Mouse (Mus musculus) kidney, postnatal 0 days (tissue): Measurements from ENCODE around the gene Gm10234. TPM values are rescaled to one million over a fixed set of nuclear protein-coding genes. Genes with fewer than 3 reads are reported as not detected.

Experiments
- ATAC-seq: fragments of 200-750 bp; cut with Nextera tagmentation; replicated peaks from 2 replicates; pipeline ENCODE4 v1.8.0; 2017; ENCODE audit warnings: low read depth, moderate number of reproducible peaks, moderate TSS enrichment, moderate library complexity; ENCODE audit not compliant: low FRiP score
- DNase-seq: peaks from one replicate; pipeline ENCODE4 v3.0.0-alpha.2; 2016; ENCODE audit warnings: low spot score
- H3K27ac ChIP-seq: fragments of 300-500 bp; sonication (generic); 2 replicates; pipeline ENCODE4 v1.5.1; 2014; ENCODE audit warnings: mild to moderate bottlenecking
- H3K27me3 ChIP-seq: fragments of 300-500 bp; sonication (generic); 2 replicates; pipeline ENCODE4 v1.6.1; 2014; ENCODE audit warnings: low read length, mixed read lengths; ENCODE audit not compliant: insufficient read depth
- H3K36me3 ChIP-seq: fragments of 300-500 bp; sonication (generic); 2 replicates; pipeline ENCODE4 v1.6.1; 2014; ENCODE audit warnings: low read length, mixed read lengths; ENCODE audit not compliant: insufficient read depth
- H3K4me1 ChIP-seq: fragments of 300-500 bp; sonication (generic); replicated peaks from 2 replicates; pipeline ENCODE4 v1.6.1; 2014; ENCODE audit warnings: antibody characterized with exemption, low read length, mixed read lengths; ENCODE audit not compliant: insufficient read depth
- H3K4me2 ChIP-seq: fragments of 300-500 bp; sonication (generic); 2 replicates; pipeline ENCODE4 v1.6.1; 2014; ENCODE audit warnings: mild to moderate bottlenecking, low read length, moderate library complexity, mixed read lengths
- H3K4me3 ChIP-seq: fragments of 300-500 bp; sonication (generic); replicated peaks from 2 replicates; pipeline ENCODE4 v1.5.1; 2014; ENCODE audit warnings: low read depth, low read length
- H3K9ac ChIP-seq: fragments of 300-500 bp; sonication (generic); 2 replicates; pipeline ENCODE4 v1.6.1; 2014; ENCODE audit warnings: low read depth, low read length
- H3K9me3 ChIP-seq: fragments of 300-500 bp; sonication (generic); replicated peaks from 2 replicates; pipeline ENCODE4 v1.6.1; 2016; ENCODE audit warnings: low read length, inconsistent platforms, mixed read lengths
- CTCF ChIP-seq: IDR thresholded peaks from 2 replicates; pipeline ENCODE4 v1.5.1; 2016; ENCODE audit warnings: antibody characterized with exemption, low read depth, mild to moderate bottlenecking, moderate library complexity
- whole genome bisulfite sequencing: fragments of 180-500 bp; shearing (Covaris S2); extraction: QIAGEN DNeasy Blood & Tissue Kit; methylation state at CpG from one replicate; pipeline ENCODE4 v1.1.7; 2014; 5-methylcytosine and 5-hydroxymethylcytosine counted together
- polyA plus RNA-seq: library from polyadenylated mRNA; unstranded; fragments of >200 nt; fragmentation: Nextera tagmentation; extraction: Ambion mirVana; gene quantifications from 2 replicates; pipeline ENCODE4 v1.2.1, GENCODE M21; 2015

Gm10234 gene
- not detected in 2 replicates for polyA plus RNA-seq

DNA sequence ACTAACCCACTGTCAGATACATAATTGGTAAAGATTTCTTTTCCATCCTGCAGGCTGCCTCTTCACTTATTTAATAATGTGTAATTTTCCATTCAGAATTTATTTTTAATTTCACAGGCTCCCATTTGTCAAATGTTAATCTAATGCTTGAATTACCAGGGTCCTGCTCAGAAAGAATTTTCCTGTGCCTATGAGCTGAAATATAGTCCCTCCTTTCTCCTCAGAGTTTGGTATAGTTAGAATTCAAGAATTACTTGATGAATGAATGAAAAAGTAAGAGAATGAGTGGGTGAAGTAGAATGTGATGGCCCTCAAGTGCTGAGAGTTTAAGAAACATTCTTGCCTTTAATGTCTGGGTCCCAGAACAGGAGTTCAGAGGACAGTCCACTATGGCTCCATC is at the start of gene Gm10234:
Gm10234 (plus strand) TSS at position 301 of the 400 bp plus-strand sequence.
- TF ChIP-seq CTCF, result no peak
- no peaks in the 10 kb centered on the region for H3K9me3 ChIP-seq
- H3K4me3 ChIP-seq, result no peak within 1 kb of the TSS
- ATAC-seq, result no peak
- H3K4me1 ChIP-seq, result no peaks in the 10 kb centered on the region
- no peak within 1 kb of the TSS for H3K27ac ChIP-seq
- no peak for DNase-seq
- no peaks in the 10 kb centered on the region for H3K27me3 ChIP-seq
- no peaks in the 10 kb centered on the region for H3K36me3 ChIP-seq
- no peak within 1 kb of the TSS for H3K9ac ChIP-seq
- H3K4me2 ChIP-seq, result no peak within 1 kb of the TSS

- WGBS, result 87% methylated on average over 1 of the region's 1 CpGs
- no peaks in the 10 kb centered on the region for H3K36me3 ChIP-seq
- no peaks in the 10 kb centered on the region for H3K9me3 ChIP-seq
- ATAC-seq (no peak), DNase-seq (no peak)
- no peak for TF ChIP-seq CTCF
- H3K4me3 ChIP-seq, result no peak overlapping the region
- H3K27me3 ChIP-seq, result no peaks in the 10 kb centered on the region
- H3K27ac ChIP-seq, result no peak overlapping the region
- H3K9ac ChIP-seq, result no peak overlapping the region
- no peak overlapping the region for H3K4me2 ChIP-seq
- no peaks in the 10 kb centered on the region for H3K4me1 ChIP-seq
These were observed 44.3 kb upstream of the Gm10234 start for GRCm38 (mm10) chr6:95277633-95278032.

DNA sequence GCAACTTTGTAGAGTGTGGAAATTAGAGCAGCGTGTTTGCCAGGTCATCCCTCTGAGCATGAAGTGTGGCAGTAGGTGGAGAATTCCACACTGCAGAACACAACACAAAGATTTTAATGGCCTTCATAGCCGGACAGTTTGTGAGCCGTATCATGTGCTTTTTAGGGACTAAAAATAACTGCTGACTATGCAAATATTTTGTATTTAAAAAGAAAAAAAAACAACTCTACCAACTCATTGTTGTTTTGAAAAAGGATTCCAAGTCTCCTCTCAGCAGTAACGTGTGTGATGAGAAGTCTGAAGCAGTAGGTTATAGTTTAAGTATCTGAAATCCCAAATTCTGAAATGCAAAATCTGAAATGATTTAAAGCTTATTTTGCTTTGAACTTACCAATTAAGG is 25.9 kb upstream of the Gm10234 start:
- no peaks in the 10 kb centered on the region for H3K9me3 ChIP-seq
- H3K4me1 ChIP-seq, result no peaks in the 10 kb centered on the region
- H3K27me3 ChIP-seq, result no peaks in the 10 kb centered on the region
- DNase-seq (no peak), ATAC-seq (no peak)
- TF ChIP-seq CTCF, result no peak
- WGBS, result 36% methylated on average over 4 of the region's 4 CpGs
- H3K4me3 ChIP-seq, result no peak overlapping the region
- no peak overlapping the region for H3K27ac ChIP-seq
- no peak overlapping the region for H3K4me2 ChIP-seq
- no peak overlapping the region for H3K9ac ChIP-seq
- no peaks in the 10 kb centered on the region for H3K36me3 ChIP-seq

DNA sequence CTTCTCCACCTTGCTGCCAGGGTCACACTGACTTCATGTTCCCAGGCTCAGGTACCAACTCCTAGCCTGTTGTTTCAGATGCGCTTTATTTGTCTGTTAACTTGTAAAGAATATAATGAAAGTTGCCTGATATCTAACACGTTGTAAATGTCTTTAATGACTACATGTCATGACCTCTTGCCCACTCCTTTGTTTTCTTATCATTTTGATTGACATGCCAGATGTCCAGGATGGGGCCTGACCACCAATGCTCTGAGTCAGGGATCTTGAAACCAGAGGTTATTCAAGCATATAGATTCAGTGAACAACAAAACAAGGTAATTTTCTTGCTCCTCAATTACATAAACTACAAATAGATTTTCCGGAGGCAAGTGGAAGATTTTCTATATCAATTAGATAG is 23.5 kb upstream of the Gm10234 start:
- Histone ChIP-seq H3K9ac (no peak overlapping the region), H3K4me3 (no peak overlapping the region), H3K36me3 (no peaks in the 10 kb centered on the region), H3K4me1 (no peaks in the 10 kb centered on the region), H3K9me3 (no peaks in the 10 kb centered on the region), H3K4me2 (no peak overlapping the region), H3K27me3 (no peaks in the 10 kb centered on the region), H3K27ac (no peak overlapping the region)
- WGBS, result 62% methylated on average over 3 of the region's 3 CpGs
- no peak for ATAC-seq
- no peak for TF ChIP-seq CTCF
- DNase-seq, result no peak

DNA sequence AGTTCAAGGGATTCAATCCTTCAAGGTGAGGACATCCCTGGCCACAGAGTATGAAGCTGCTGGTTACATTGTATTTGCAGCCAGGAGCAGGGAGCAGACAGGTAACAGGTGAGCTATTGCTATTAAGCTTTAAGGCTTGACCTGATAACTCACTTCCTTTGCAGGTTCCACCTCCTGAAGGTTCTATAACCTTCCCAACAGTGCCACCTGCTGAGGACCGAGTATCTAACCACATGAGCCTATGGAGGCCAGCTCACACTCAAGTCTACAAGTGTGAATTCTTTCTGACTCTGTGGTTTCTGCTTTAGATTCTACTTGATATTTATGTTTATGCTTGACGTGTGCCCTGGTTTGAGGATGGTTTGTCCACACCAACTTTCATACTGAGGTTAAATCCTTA is 21.3 kb upstream of the Gm10234 start:
- no peaks in the 10 kb centered on the region for H3K9me3 ChIP-seq
- no peaks in the 10 kb centered on the region for H3K27me3 ChIP-seq
- no peak overlapping the region for H3K4me2 ChIP-seq
- no peak overlapping the region for H3K27ac ChIP-seq
- no peak overlapping the region for H3K4me3 ChIP-seq
- TF ChIP-seq CTCF, result no peak
- 77% methylated on average over 2 of the region's 2 CpGs for WGBS
- no peak for ATAC-seq
- H3K9ac ChIP-seq, result no peak overlapping the region
- H3K4me1 ChIP-seq, result no peaks in the 10 kb centered on the region
- H3K36me3 ChIP-seq, result no peaks in the 10 kb centered on the region
- DNase-seq, result no peak

- no peaks in the 10 kb centered on the region for H3K36me3 ChIP-seq
- no peak overlapping the region for H3K27ac ChIP-seq
- H3K9ac ChIP-seq, result no peak overlapping the region
- ATAC-seq (no peak), DNase-seq (no peak)
- H3K4me2 ChIP-seq, result no peak overlapping the region
- H3K9me3 ChIP-seq, result no peaks in the 10 kb centered on the region
- H3K4me1 ChIP-seq, result no peaks in the 10 kb centered on the region
- no peaks in the 10 kb centered on the region for H3K27me3 ChIP-seq
- no peak for TF ChIP-seq CTCF
- H3K4me3 ChIP-seq, result no peak overlapping the region
- 48% methylated on average over 5 of the region's 5 CpGs for WGBS
These were observed 9.3 kb downstream of the Gm10234 start for GRCm38 (mm10) chr6:95331191-95331590.

GRCm38 (mm10) chr6:95334781-95335180 is 12.9 kb downstream of the Gm10234 start:
- DNase-seq (peak; percentile 54), ATAC-seq (no peak)
- no peak overlapping the region for H3K4me2 ChIP-seq
- no peaks in the 10 kb centered on the region for H3K4me1 ChIP-seq
- H3K27me3 ChIP-seq, result no peaks in the 10 kb centered on the region
- no peaks in the 10 kb centered on the region for H3K36me3 ChIP-seq
- no peak overlapping the region for H3K9ac ChIP-seq
- H3K27ac ChIP-seq, result no peak overlapping the region
- no peak for TF ChIP-seq CTCF
- H3K9me3 ChIP-seq, result no peaks in the 10 kb centered on the region
- no peak overlapping the region for H3K4me3 ChIP-seq
- WGBS, result 85% methylated on average over 6 of the region's 6 CpGs
